Mouse (Mus musculus) C2C12 (cell line): ENCODE data around the gene Gm30191. TPM values are rescaled to one million over a fixed set of nuclear protein-coding genes. Genes with fewer than 3 reads are reported as not detected.

Experiments used
- H3K27me3 ChIP-seq: one replicate; pipeline ENCODE4 v1.6.1; 2011; ENCODE audit not compliant: control insufficient read depth, insufficient read depth, insufficient read length
- H3K36me3 ChIP-seq: one replicate; pipeline ENCODE4 v1.6.1; 2011; ENCODE audit not compliant: control insufficient read depth, insufficient read depth
- H3K4me3 ChIP-seq: one replicate; pipeline ENCODE4 v1.5.1; 2011; ENCODE audit warnings: mild to moderate bottlenecking, control low read depth; ENCODE audit not compliant: poor library complexity, insufficient read depth, severe bottlenecking
- H3K79me2 ChIP-seq: one replicate; pipeline ENCODE4 v1.6.1; 2011; ENCODE audit not compliant: control insufficient read depth, insufficient read depth
- H3K79me3 ChIP-seq: one replicate; pipeline ENCODE4 v1.6.1; 2011; ENCODE audit warnings: low read depth, control low read depth
- H3ac ChIP-seq: one replicate; pipeline ENCODE3; 2011; ENCODE audit warnings: low read depth; ENCODE audit not compliant: control insufficient read depth, insufficient read length
- CEBPB ChIP-seq: IDR thresholded peaks from one replicate; pipeline ENCODE4 v1.6.1; 2011; ENCODE audit warnings: low read depth, mild to moderate bottlenecking, control low read depth, moderate library complexity
- CTCF ChIP-seq: IDR thresholded peaks from one replicate; pipeline ENCODE4 v1.5.1; 2011; ENCODE audit not compliant: control insufficient read depth, insufficient read depth, insufficient read length
- FOSL1 ChIP-seq: IDR thresholded peaks from one replicate; pipeline ENCODE4 v1.8.0; 2011; ENCODE audit warnings: mild to moderate bottlenecking, low read length; ENCODE audit not compliant: poor library complexity, insufficient read depth, severe bottlenecking
- MAX ChIP-seq: IDR thresholded peaks from one replicate; pipeline ENCODE4 v1.6.1; 2011; ENCODE audit warnings: mild to moderate bottlenecking, control low read depth
- MYOD1 ChIP-seq: IDR thresholded peaks from one replicate; pipeline ENCODE4 v1.6.1; 2011; ENCODE audit warnings: low read depth; ENCODE audit not compliant: control insufficient read depth, insufficient read length
- MYOG ChIP-seq: IDR thresholded peaks from one replicate; pipeline ENCODE4 v1.6.1; 2011; ENCODE audit not compliant: control insufficient read depth, insufficient read length; ENCODE audit errors: extremely low read depth
- USF1 ChIP-seq: IDR thresholded peaks from one replicate; pipeline ENCODE4 v1.6.1; 2011; ENCODE audit warnings: low read depth, mild to moderate bottlenecking, control low read depth, moderate library complexity
- polyA plus RNA-seq: library from polyadenylated mRNA; unstranded; fragments of >200 nt; fragmentation: generic; extraction: Trizol; gene quantifications from one replicate; pipeline ENCODE4 v1.2.1, GENCODE M21; 2012; ENCODE audit warnings: missing spikeins

The Gm30191 gene
- polyA plus RNA-seq, 1 experiment, result not detected

- no peaks in the 10 kb centered on the region for H3K36me3 ChIP-seq
- no peak within 1 kb of the TSS for H3ac ChIP-seq
- TF ChIP-seq CTCF (no peak), FOSL1 (no peak), MYOD1 (no peak), CEBPB (no peak), MAX (no peak), MYOG (no peak), USF1 (no peak)
- no peaks in the 10 kb centered on the region for H3K79me3 ChIP-seq
- no peak within 1 kb of the TSS for H3K4me3 ChIP-seq
- H3K27me3 ChIP-seq, result peaks cover 56% of the 10 kb centered on the region
- H3K79me2 ChIP-seq, result no peaks in the 10 kb centered on the region
Observed at GRCm38 (mm10) chr4:134253722-134254324, 7.1 kb downstream of the Gm30191 start, which contains the start of gene Grrp1. TSS of gene Grrp1 (minus strand) at chr4:134254106.

- no peaks in the 10 kb centered on the region for H3K79me3 ChIP-seq
- peaks cover 52% of the 10 kb centered on the region for H3K27me3 ChIP-seq
- TF ChIP-seq USF1 (no peak), MYOG (no peak), CEBPB (no peak), CTCF (no peak), FOSL1 (no peak)
- no peak overlapping the region for H3K4me3 ChIP-seq
- H3K36me3 ChIP-seq, result no peaks in the 10 kb centered on the region
- no peaks in the 10 kb centered on the region for H3K79me2 ChIP-seq
- H3ac ChIP-seq, result no peak overlapping the region
Observed at GRCm38 (mm10) chr4:134254835-134255234, 8.1 kb downstream of the Gm30191 start.

- Histone ChIP-seq H3ac (no peak overlapping the region), H3K79me2 (no peaks in the 10 kb centered on the region), H3K36me3 (no peaks in the 10 kb centered on the region), H3K27me3 (peaks cover 42% of the 10 kb centered on the region), H3K79me3 (no peaks in the 10 kb centered on the region), H3K4me3 (no peak overlapping the region)
- TF ChIP-seq MYOG, result no peak
- no peak for TF ChIP-seq MYOD1
- TF ChIP-seq USF1, result no peak
- TF ChIP-seq FOSL1, result no peak
- no peak for TF ChIP-seq CTCF
- TF ChIP-seq MAX, result no peak
- TF ChIP-seq CEBPB, result no peak
Observed at GRCm38 (mm10) chr4:134255854-134256253, 9.1 kb downstream of the Gm30191 start.

- no peaks in the 10 kb centered on the region for H3K79me3 ChIP-seq
- TF ChIP-seq MYOD1 (no peak), USF1 (no peak), FOSL1 (no peak), MYOG (no peak), CTCF (no peak), MAX (no peak), CEBPB (no peak)
- H3K4me3 ChIP-seq, result no peak overlapping the region
- no peaks in the 10 kb centered on the region for H3K79me2 ChIP-seq
- H3ac ChIP-seq, result no peak overlapping the region
- no peaks in the 10 kb centered on the region for H3K36me3 ChIP-seq
- peaks cover 38% of the 10 kb centered on the region for H3K27me3 ChIP-seq
Observed at GRCm38 (mm10) chr4:134256407-134257197, 9.9 kb downstream of the Gm30191 start.

GRCm38 (mm10) chr4:134257198-134258009 lies 10.7 kb downstream of the Gm30191 start:
- H3K79me2 ChIP-seq, result no peaks in the 10 kb centered on the region
- H3K79me3 ChIP-seq, result no peaks in the 10 kb centered on the region
- peaks cover 30% of the 10 kb centered on the region for H3K27me3 ChIP-seq
- TF ChIP-seq CEBPB (no peak), MAX (no peak), USF1 (no peak), FOSL1 (no peak), MYOD1 (no peak), MYOG (no peak), CTCF (no peak)
- H3K4me3 ChIP-seq, result no peak overlapping the region
- H3ac ChIP-seq, result no peak overlapping the region
- H3K36me3 ChIP-seq, result no peaks in the 10 kb centered on the region
